Mouse (Mus musculus): Measurements from ENCODE around the gene Gm20696. TPM values are rescaled to one million over a fixed set of nuclear protein-coding genes. Genes with fewer than 3 reads are reported as not detected.

Gene Gm20696
- total RNA-seq, 2 experiments from 2014 or later, result 9.0 to 9.2 TPM

GRCm38 (mm10) chr6:99335174-99335830 lies 331.3 kb downstream of the Gm20696 start:
- intact Hi-C loops (cut with DNase I), result loop anchor here (5.0 kb wide), 1 partner anchor 187 kb away; the partner anchor contains the start of gene Foxp1
- DNase-seq (ENCODE audit: extremely low spot score in 1 of 2, low spot score in 2 of 2), result no peak
- H3K27ac ChIP-seq, result no peak overlapping the region
- no peak overlapping the region for H3K4me3 ChIP-seq
- TF ChIP-seq CTCF (IDR thresholded peaks at IDR 0.05), result no peak

GRCm38 (mm10) chr6:99334255-99334654 lies 332.3 kb downstream of the Gm20696 start:
- Histone ChIP-seq H3K4me3 (no peak overlapping the region), H3K27ac (no peak overlapping the region)
- DNase-seq (ENCODE audit: extremely low spot score in 1 of 2, low spot score in 2 of 2), result no peak
- intact Hi-C loops (cut with DNase I), result no loop called here
- TF ChIP-seq CTCF (IDR thresholded peaks at IDR 0.05), result no peak

- Histone ChIP-seq H3K27ac (no peak overlapping the region), H3K4me3 (no peak overlapping the region)
- DNase-seq (ENCODE audit: extremely low spot score in 1 of 2, low spot score in 2 of 2), result no peak
- intact Hi-C loops (cut with DNase I), result no loop called here
- no peak for TF ChIP-seq CTCF (IDR thresholded peaks at IDR 0.05)
These were observed 333.5 kb downstream of the Gm20696 start for GRCm38 (mm10) chr6:99333127-99333526.

GRCm38 (mm10) chr6:99330169-99330568 lies 336.4 kb downstream of the Gm20696 start:
- no peak for TF ChIP-seq CTCF (IDR thresholded peaks at IDR 0.05)
- DNase-seq (ENCODE audit: extremely low spot score in 1 of 2, low spot score in 2 of 2), result no peak
- Histone ChIP-seq H3K27ac (no peak overlapping the region), H3K4me3 (no peak overlapping the region)
- intact Hi-C loops (cut with DNase I), result no loop called here

- Histone ChIP-seq H3K27ac (no peak overlapping the region), H3K4me3 (no peak overlapping the region)
- no peak for DNase-seq (ENCODE audit: extremely low spot score in 1 of 2, low spot score in 2 of 2)
- no peak for TF ChIP-seq CTCF (IDR thresholded peaks at IDR 0.05)
- intact Hi-C loops (cut with DNase I), result no loop called here
These were observed 338.0 kb downstream of the Gm20696 start for GRCm38 (mm10) chr6:99328634-99329033.

GRCm38 (mm10) chr6:99328146-99328545 lies 338.5 kb downstream of the Gm20696 start:
- intact Hi-C loops (cut with DNase I), result no loop called here
- DNase-seq (ENCODE audit: extremely low spot score in 1 of 2, low spot score in 2 of 2), result no peak
- H3K27ac ChIP-seq, result no peak overlapping the region
- no peak for TF ChIP-seq CTCF (IDR thresholded peaks at IDR 0.05)
- no peak overlapping the region for H3K4me3 ChIP-seq

GRCm38 (mm10) chr6:99327721-99328120 lies 338.9 kb downstream of the Gm20696 start:
- TF ChIP-seq CTCF (IDR thresholded peaks at IDR 0.05), result no peak
- Histone ChIP-seq H3K27ac (no peak overlapping the region), H3K4me3 (no peak overlapping the region)
- intact Hi-C loops (cut with DNase I), result no loop called here
- DNase-seq (ENCODE audit: extremely low spot score in 1 of 2, low spot score in 2 of 2), result no peak

GRCm38 (mm10) chr6:99325881-99326280 lies 340.7 kb downstream of the Gm20696 start:
- DNase-seq (ENCODE audit: extremely low spot score in 1 of 2, low spot score in 2 of 2), result no peak
- no peak overlapping the region for H3K27ac ChIP-seq
- TF ChIP-seq CTCF (IDR thresholded peaks at IDR 0.05), result no peak
- H3K4me3 ChIP-seq, result no peak overlapping the region
- intact Hi-C loops (cut with DNase I), result no loop called here

GRCm38 (mm10) chr6:99325461-99325860 lies 341.1 kb downstream of the Gm20696 start:
- DNase-seq (ENCODE audit: extremely low spot score in 1 of 2, low spot score in 2 of 2), result no peak
- intact Hi-C loops (cut with DNase I), result no loop called here
- TF ChIP-seq CTCF (IDR thresholded peaks at IDR 0.05), result no peak
- H3K27ac ChIP-seq, result no peak overlapping the region
- no peak overlapping the region for H3K4me3 ChIP-seq

- Histone ChIP-seq H3K27ac (no peak overlapping the region), H3K4me3 (no peak overlapping the region)
- TF ChIP-seq CTCF (IDR thresholded peaks at IDR 0.05), result no peak
- no peak for DNase-seq (ENCODE audit: extremely low spot score in 1 of 2, low spot score in 2 of 2)
- intact Hi-C loops (cut with DNase I), result no loop called here
These were observed 344.3 kb downstream of the Gm20696 start for GRCm38 (mm10) chr6:99322132-99322904.

GRCm38 (mm10) chr6:99320444-99320843 lies 346.2 kb downstream of the Gm20696 start:
- no peak for TF ChIP-seq CTCF (IDR thresholded peaks at IDR 0.05)
- H3K27ac ChIP-seq, result no peak overlapping the region
- no peak for DNase-seq (ENCODE audit: extremely low spot score in 1 of 2, low spot score in 2 of 2)
- no peak overlapping the region for H3K4me3 ChIP-seq
- intact Hi-C loops (cut with DNase I), result no loop called here

Data from left cerebral cortex, adult 2 months (tissue).